Mouse (Mus musculus) spleen, adult 2 months (tissue): ENCODE data around the gene Cxcl17. TPM values are rescaled to one million over a fixed set of nuclear protein-coding genes. Genes with fewer than 3 reads are reported as not detected.

ENCODE experiments used
- DNase-seq, 2 experiments: peaks; one replicate each; pipeline versions ENCODE4 v3.0.0 to v3.0.0-alpha.2; 2012 to 2021; ENCODE audit warnings: low spot score in 2 of 2, low read depth in 1 of 2
- H3K27ac ChIP-seq: fragments of 200-500 bp; 2 replicates; pipeline ENCODE4 v1.5.1; 2012; ENCODE audit warnings: low read length, inconsistent platforms; ENCODE audit not compliant: insufficient read depth
- H3K27me3 ChIP-seq: fragments of 200-500 bp; 2 replicates; pipeline ENCODE4 v1.6.1; 2012; ENCODE audit warnings: mild to moderate bottlenecking, moderate library complexity, low read length, inconsistent platforms; ENCODE audit not compliant: control insufficient read depth, insufficient read depth
- H3K36me3 ChIP-seq: fragments of 200-500 bp; 2 replicates; pipeline ENCODE4 v1.6.1; 2012; ENCODE audit warnings: mild to moderate bottlenecking, low read length, inconsistent platforms; ENCODE audit not compliant: control insufficient read depth, insufficient read depth
- H3K4me1 ChIP-seq: fragments of 200-500 bp; 2 replicates; pipeline ENCODE4 v1.6.1; 2011; ENCODE audit warnings: inconsistent platforms; ENCODE audit not compliant: control insufficient read depth, insufficient read depth, insufficient read length
- H3K4me3 ChIP-seq: fragments of 200-500 bp; 2 replicates; pipeline ENCODE4 v1.5.1; 2011; ENCODE audit warnings: mild to moderate bottlenecking, inconsistent platforms; ENCODE audit not compliant: insufficient read depth, insufficient read length; ENCODE audit errors: extremely low read depth
- CTCF ChIP-seq: fragments of 200-500 bp; IDR thresholded peaks from 2 replicates; pipeline ENCODE4 v1.5.1; 2011; ENCODE audit warnings: mild to moderate bottlenecking, inconsistent platforms; ENCODE audit not compliant: insufficient read depth, insufficient read length, insufficient replicate concordance; ENCODE audit errors: extremely low read depth
- POLR2A ChIP-seq: fragments of 200-500 bp; IDR thresholded peaks from 2 replicates; pipeline ENCODE4 v1.6.1; 2011; ENCODE audit warnings: low read depth, low read length, inconsistent platforms
- WGBS: fragments of 180-500 bp; shearing (Covaris S2); methylation state at CpG from one replicate; pipeline ENCODE4 v1.1.7; 2018; 5-methylcytosine and 5-hydroxymethylcytosine counted together
- polyA plus RNA-seq: library from polyadenylated mRNA; depleted of rRNA; stranded (reverse); fragments of >200 nt; gene quantifications from 2 replicates; pipeline ENCODE4 v1.2.3, GENCODE M21; 2012

The Cxcl17 gene
- polyA plus RNA-seq, 1 experiment, result not detected

DNA sequence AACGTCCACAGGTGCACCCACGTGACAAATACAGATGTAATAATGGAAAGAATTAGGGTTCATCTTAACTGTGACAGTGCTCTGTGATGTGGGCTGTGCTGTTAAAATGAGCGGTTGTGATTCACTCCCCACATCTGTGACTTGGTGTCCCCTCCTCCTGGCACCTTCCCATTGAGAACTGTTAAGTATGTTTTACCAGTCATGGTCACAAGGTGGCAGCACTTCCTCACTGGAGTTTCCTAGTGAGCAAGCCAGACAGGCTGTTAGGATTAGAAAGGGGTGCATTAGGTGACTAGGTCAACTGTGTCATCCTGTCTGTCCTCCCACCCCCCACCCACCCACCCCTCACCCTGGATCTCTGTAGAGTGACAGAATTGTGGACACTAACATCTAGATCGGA lies 11.7 kb upstream of the Cxcl17 start:
- H3K4me3 ChIP-seq, result no peak overlapping the region
- no peak overlapping the region for H3K27ac ChIP-seq
- no peaks in the 10 kb centered on the region for H3K36me3 ChIP-seq
- TF ChIP-seq POLR2A (no peak), CTCF (peak; percentile 79; the same call in 1 of the 2 replicates)
- peak; percentile 68 to 83 for DNase-seq
- WGBS, result 43% methylated on average over 4 of the region's 4 CpGs
- H3K27me3 ChIP-seq, result no peaks in the 10 kb centered on the region
- H3K4me1 ChIP-seq, result no peaks in the 10 kb centered on the region

DNA sequence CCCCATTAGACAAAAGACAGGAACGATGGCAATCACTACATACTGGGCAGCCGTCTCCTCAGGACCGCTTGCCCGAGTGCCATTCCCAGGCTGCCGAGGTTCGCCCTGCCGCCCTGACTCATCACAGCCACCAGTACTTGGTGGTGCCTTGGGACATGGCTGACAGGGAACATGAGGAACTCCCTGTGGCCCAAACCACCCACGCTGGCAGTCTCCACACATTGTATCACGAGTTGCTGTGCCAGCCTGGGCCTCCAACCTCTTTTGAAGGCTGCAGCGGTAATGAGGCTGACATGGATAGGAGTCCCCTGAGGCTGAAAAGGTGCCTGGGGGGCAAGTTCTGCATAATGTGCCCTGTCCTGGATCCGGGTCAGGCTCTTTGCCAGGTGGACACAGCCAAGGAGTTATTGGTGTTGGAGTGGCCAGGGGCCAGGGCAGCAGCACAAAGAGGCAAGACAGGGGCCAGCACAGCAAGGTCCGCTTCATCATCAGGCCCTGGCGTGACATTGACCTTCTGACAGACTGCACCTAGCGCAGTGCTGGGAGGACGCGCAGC lies 9.7 kb upstream of the Cxcl17 start:
- Histone ChIP-seq H3K27ac (no peak overlapping the region), H3K4me3 (no peak overlapping the region), H3K4me1 (no peaks in the 10 kb centered on the region), H3K36me3 (no peaks in the 10 kb centered on the region), H3K27me3 (no peaks in the 10 kb centered on the region)
- no peak for DNase-seq
- no peak for TF ChIP-seq CTCF
- WGBS, result 90% methylated on average over 16 of the region's 16 CpGs

DNA sequence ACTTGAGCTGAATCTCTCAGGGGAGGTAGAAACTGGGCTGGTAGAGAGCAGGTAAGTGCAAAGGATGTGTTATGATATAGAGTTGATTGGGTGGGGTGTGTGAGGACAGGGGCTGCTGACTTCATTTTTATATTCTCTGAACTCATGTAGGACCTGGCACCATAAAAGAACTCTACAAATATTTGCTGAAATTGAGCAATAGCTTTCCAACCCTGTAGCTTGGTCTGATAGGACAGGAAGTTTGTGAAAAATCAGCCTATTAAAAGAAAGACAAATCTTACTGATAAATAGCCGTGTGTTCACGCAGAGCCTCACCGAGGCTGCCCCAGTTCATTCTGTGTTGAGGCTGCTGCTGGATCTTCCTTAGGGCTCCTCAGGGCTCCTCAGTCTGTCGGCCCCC lies 7.3 kb upstream of the Cxcl17 start:
- WGBS, result 89% methylated on average over 4 of the region's 4 CpGs
- Histone ChIP-seq H3K4me3 (no peak overlapping the region), H3K4me1 (no peaks in the 10 kb centered on the region), H3K27me3 (no peaks in the 10 kb centered on the region), H3K27ac (no peak overlapping the region), H3K36me3 (no peaks in the 10 kb centered on the region)
- TF ChIP-seq CTCF (no peak), POLR2A (no peak)
- no peak for DNase-seq

DNA sequence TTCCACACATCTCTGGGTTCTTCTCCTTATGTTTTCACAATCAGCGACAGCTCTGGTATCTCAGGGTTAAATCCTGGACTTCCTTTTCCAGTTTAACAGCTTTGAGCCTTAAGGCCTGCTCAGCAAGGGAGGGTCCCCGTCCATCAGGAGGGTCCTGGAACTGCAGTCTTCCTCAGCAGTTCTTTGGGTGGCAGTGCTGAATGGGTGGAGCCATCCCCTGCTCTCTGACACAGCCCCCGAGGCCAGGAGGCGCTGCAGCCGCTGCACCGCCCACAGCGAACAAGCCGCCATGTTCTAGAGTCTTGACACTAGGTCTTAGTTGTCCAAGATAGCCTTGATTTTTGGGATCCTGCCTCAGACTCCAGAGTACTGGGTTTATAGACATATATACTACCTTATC lies 6.8 kb upstream of the Cxcl17 start:
- Histone ChIP-seq H3K27me3 (no peaks in the 10 kb centered on the region), H3K36me3 (no peaks in the 10 kb centered on the region), H3K27ac (no peak overlapping the region), H3K4me3 (no peak overlapping the region), H3K4me1 (no peaks in the 10 kb centered on the region)
- 89% methylated on average over 8 of the region's 8 CpGs for WGBS
- TF ChIP-seq CTCF, result no peak
- TF ChIP-seq POLR2A, result no peak
- no peak for DNase-seq

DNA sequence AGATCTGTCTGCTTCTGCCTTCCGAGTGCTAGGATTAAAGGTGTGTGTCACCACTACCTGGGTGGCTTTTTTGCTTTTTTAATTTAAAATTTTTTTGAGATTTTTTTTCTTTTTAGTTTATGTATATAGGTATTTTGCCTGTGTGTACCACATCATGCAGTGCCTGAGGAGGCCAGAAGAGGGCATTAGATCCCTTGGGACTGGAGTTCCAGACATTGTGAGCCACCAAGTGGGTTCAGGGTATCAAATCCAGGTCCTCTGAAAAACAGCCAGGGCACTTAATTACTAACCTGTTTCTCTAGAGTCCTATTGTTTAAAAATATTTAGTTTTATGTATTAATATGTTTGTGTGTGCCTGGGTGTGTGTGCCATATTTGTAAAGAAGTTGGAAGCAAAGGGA lies 4.9 kb upstream of the Cxcl17 start:
- no peaks in the 10 kb centered on the region for H3K4me1 ChIP-seq
- TF ChIP-seq POLR2A, result no peak
- peak; percentile 27; the same call in 1 of the 2 replicates for TF ChIP-seq CTCF
- H3K36me3 ChIP-seq, result no peaks in the 10 kb centered on the region
- no peak overlapping the region for H3K27ac ChIP-seq
- 83% methylated on average over 1 of the region's 1 CpGs for WGBS
- peak in 1 of 2 experiments; percentile 45 for DNase-seq
- no peak overlapping the region for H3K4me3 ChIP-seq
- H3K27me3 ChIP-seq, result no peaks in the 10 kb centered on the region

DNA sequence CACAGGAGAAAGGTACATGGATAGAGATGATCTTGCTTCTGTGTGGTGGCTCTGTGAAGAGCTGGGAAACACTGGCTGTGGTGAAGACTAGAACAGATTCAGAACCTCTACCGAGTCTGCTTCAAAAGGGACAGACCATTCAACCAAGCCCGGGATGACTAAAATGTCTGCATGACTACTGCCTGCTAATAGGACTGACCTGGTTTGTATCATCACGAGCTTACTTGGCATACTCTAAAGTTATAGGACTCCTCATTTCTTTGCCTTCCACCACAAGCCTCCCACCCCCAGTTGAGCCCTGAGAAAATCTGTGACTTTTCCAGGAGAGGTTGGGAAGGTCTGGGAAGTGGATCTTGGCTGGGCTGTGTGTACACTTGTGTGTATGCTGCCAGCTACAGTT lies 825 bp downstream of the Cxcl17 start:
- Histone ChIP-seq H3K36me3 (no peaks in the 10 kb centered on the region), H3K4me1 (no peaks in the 10 kb centered on the region)
- whole genome bisulfite sequencing, result 88% methylated on average over 3 of the region's 3 CpGs

DNA sequence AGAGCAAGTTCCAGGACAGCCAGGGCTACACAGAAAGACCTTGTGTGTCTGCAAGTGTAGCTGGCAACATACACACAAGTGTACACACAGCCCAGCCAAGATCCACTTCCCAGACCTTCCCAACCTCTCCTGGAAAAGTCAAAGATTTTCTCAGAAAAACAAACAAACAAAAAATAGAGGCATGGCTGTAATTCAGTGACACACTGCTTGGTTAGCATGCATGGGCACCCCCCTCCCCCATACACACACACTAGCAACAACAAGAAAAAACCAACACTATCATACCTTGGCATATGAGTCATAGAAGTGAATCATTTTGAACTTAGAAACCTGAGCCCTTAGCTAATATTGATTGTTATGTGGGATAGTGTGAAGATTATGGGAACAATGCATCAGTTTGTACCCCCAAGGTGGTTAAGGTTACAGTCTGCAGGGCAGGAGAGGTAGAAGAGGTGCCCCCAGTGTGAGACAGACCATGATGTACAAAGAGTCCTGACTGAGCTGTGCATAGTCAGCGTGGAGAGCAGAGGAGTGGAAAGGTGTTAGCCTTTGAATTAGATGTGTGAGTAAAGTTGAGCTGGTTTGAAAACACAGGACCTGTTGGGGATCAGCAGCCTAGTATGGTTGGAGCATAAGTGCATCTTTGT lies 1.6 kb downstream of the Cxcl17 start:
- Histone ChIP-seq H3K4me3 (no peak overlapping the region), H3K4me1 (no peaks in the 10 kb centered on the region), H3K27me3 (no peaks in the 10 kb centered on the region), H3K27ac (no peak overlapping the region), H3K36me3 (no peaks in the 10 kb centered on the region)
- no peak for DNase-seq
- no peak for TF ChIP-seq POLR2A
- TF ChIP-seq CTCF, result no peak
- 86% methylated on average over 1 of the region's 1 CpGs for WGBS

More for the DNA sequence above, 825 bp downstream of the Cxcl17 start:
- Histone ChIP-seq H3K27me3 (no peaks in the 10 kb centered on the region), H3K27ac (no peak overlapping the region), H3K4me3 (no peak overlapping the region)
- TF ChIP-seq CTCF (no peak), POLR2A (no peak)
- DNase-seq, result no peak
